In the genomic region with DNA sequence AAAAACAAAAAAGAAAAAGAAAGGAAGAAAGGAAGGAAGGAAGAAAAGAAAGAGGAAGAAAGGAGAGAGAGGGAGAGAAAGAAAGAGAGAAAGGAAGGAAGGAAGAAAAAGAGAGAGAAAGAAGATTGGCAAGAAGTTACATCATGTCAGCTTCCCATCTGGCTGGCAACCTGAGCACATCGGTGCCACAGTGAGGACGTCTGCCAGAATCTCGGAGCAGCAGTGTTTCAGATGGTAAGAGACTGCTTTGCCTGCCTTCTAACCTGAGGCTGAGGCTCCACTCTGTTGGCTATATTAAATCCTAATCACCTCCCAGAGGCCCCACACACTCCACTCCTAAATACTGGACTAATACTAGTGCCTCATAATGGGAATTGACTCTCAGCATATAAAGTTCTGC, we compare ENCODE assay signal across 27 mouse cellular contexts. TPM values are rescaled to one million over a fixed set of nuclear protein-coding genes. Genes with fewer than 3 reads are reported as not detected.
DNase-seq lines count a peak whose midpoint lies in the region; ATAC-seq and TF ChIP-seq lines count a peak whose summit lies in the region.
"Had no signal": no experiment of that assay in that cellular context is flagged by ENCODE, and none has a peak within 500 bp of the region (broad histone marks: within the 10 kb centered on the region; RNA-seq: fewer than 3 reads in every experiment).

No protein-coding gene starts in this region.

- no peak overlapping the region for H3K4me3 ChIP-seq in forebrain, embryonic 15.5 days
- no peak overlapping the region for H3K4me3 ChIP-seq in forebrain, embryonic 12.5 days (replicated peaks)
- no peak overlapping the region for H3K4me3 ChIP-seq in layer of hippocampus, adult 2 months
- H3K4me3 ChIP-seq: embryonic facial prominence, embryonic 13.5 days; hindbrain, embryonic 12.5 days; kidney, embryonic 15.5 days; limb, embryonic 13.5 days; lung, embryonic 15.5 days; midbrain, embryonic 10.5 days had no signal

- peak; percentile 69 to 72 for DNase-seq in cerebellum, postnatal 10 days
- DNase-seq in cerebellum, adult 9-10 months, result no peak
- no peak for DNase-seq in layer of hippocampus, adult 2 months (ENCODE audit: low spot score in 2 of 2)
- no peak for DNase-seq in layer of hippocampus, adult 9-10 months (ENCODE audit: low spot score)
- no peak for DNase-seq in right cerebral cortex, adult 2 months (ENCODE audit: low spot score in 2 of 2)
- DNase-seq: adrenal gland, postnatal 10 days; cerebellum, adult 18-20 months; gastrocnemius, postnatal 10 days; heart, postnatal 14 days; kidney, adult 18-20 months; kidney, postnatal 25 days; retina, postnatal 1 day; right cerebral cortex, postnatal 25 days; spleen, adult 18-20 months; thymus, postnatal 14 days had no signal

- no peaks in the 10 kb centered on the region for H3K9me3 ChIP-seq in forebrain, embryonic 15.5 days
- H3K9me3 ChIP-seq in forebrain, embryonic 12.5 days, result no peaks in the 10 kb centered on the region
- H3K9me3 ChIP-seq: embryonic facial prominence, embryonic 13.5 days; hindbrain, embryonic 12.5 days; kidney, embryonic 15.5 days; limb, embryonic 13.5 days; lung, embryonic 15.5 days; midbrain, embryonic 10.5 days had no signal

- H3K27me3 ChIP-seq in forebrain, embryonic 15.5 days, result no peaks in the 10 kb centered on the region
- H3K27me3 ChIP-seq in forebrain, embryonic 12.5 days, result no peaks in the 10 kb centered on the region
- H3K27me3 ChIP-seq: CH12.LX; embryonic facial prominence, embryonic 13.5 days; hindbrain, embryonic 12.5 days; kidney, embryonic 15.5 days; limb, embryonic 13.5 days; lung, embryonic 15.5 days had no signal

- peaks cover 18% of the 10 kb centered on the region for H3K4me1 ChIP-seq in forebrain, embryonic 15.5 days
- H3K4me1 ChIP-seq in forebrain, embryonic 12.5 days, result peaks cover 13% of the 10 kb centered on the region
- H3K4me1 ChIP-seq: kidney, embryonic 15.5 days; limb, embryonic 13.5 days; lung, embryonic 15.5 days had no signal

- no peak overlapping the region for H3K9ac ChIP-seq in forebrain, embryonic 15.5 days (replicated peaks)
- no peak overlapping the region for H3K9ac ChIP-seq in forebrain, embryonic 12.5 days
- H3K9ac ChIP-seq: embryonic facial prominence, embryonic 13.5 days; hindbrain, embryonic 12.5 days; kidney, embryonic 15.5 days; limb, embryonic 13.5 days; lung, embryonic 15.5 days had no signal

- H3K36me3 ChIP-seq in forebrain, embryonic 15.5 days, result peaks cover 2% of the 10 kb centered on the region
- peaks cover 11% of the 10 kb centered on the region; the same call in 1 of the 2 replicates for H3K36me3 ChIP-seq in forebrain, embryonic 12.5 days (replicated peaks)

- 35% methylated on average over 3 of the region's 3 CpGs for WGBS in forebrain, embryonic 15.5 days
- 78% methylated on average over 3 of the region's 3 CpGs for WGBS in forebrain, embryonic 12.5 days

- no peak; the same call in 1 of the 2 replicates for ATAC-seq in forebrain, embryonic 15.5 days (replicated peaks)
- ATAC-seq in forebrain, embryonic 12.5 days (ENCODE audit: low FRiP score), result no peak
- ATAC-seq: forebrain, embryonic 16.5 days; midbrain, embryonic 16.5 days had no signal

- TF ChIP-seq CTCF in layer of hippocampus, adult 2 months (conservative IDR thresholded peaks at IDR 0.05), result no peak

- H3K4me2 ChIP-seq in forebrain, embryonic 15.5 days (replicated peaks), result no peak overlapping the region
- H3K4me2 ChIP-seq in forebrain, embryonic 12.5 days, result no peak overlapping the region
- H3K4me2 ChIP-seq: embryonic facial prominence, embryonic 13.5 days; hindbrain, embryonic 12.5 days; kidney, embryonic 15.5 days; limb, embryonic 13.5 days; liver, embryonic 11.5 days; lung, embryonic 15.5 days had no signal

- H3K27ac ChIP-seq in forebrain, embryonic 15.5 days (replicated peaks), result peak overlapping the region; percentile 68
- no peak overlapping the region for H3K27ac ChIP-seq in forebrain, embryonic 12.5 days
- peak overlapping the region; percentile 11; the same call in 1 of the 2 replicates for H3K27ac ChIP-seq in layer of hippocampus, adult 2 months
- H3K27ac ChIP-seq: embryonic facial prominence, embryonic 13.5 days; hindbrain, embryonic 12.5 days; kidney, embryonic 15.5 days; limb, embryonic 13.5 days; lung, embryonic 15.5 days; midbrain, embryonic 10.5 days had no signal

RNA-seq across cellular contexts. Expression of gene Ypel1, which starts 15.6 kb away (rescaled TPM):
- polyA plus RNA-seq in forebrain, embryonic 15.5 days (2015; fragmentation: Nextera tagmentation; extraction: Ambion mirVana), result 181 and 183 TPM in 2 replicates
- polyA plus RNA-seq in forebrain, embryonic 12.5 days (2016; fragmentation: Nextera tagmentation; extraction: Ambion mirVana), result 119 and 121 TPM in 2 replicates
- 10 to 100 TPM; 35.0 to 38.0 TPM for total RNA-seq in layer of hippocampus, adult 2 months (2021)

RNA-seq across cellular contexts. Expression of gene Ppil2, which starts 57.2 kb away (rescaled TPM):
- polyA plus RNA-seq in forebrain, embryonic 15.5 days (2015; fragmentation: Nextera tagmentation; extraction: Ambion mirVana), result 161 and 162 TPM in 2 replicates
- 149 and 160 TPM in 2 replicates for polyA plus RNA-seq in forebrain, embryonic 12.5 days (2016; fragmentation: Nextera tagmentation; extraction: Ambion mirVana)
- 100 to 1,000 TPM in 1 of 2 experiments, 10 to 100 TPM in 1; 91.3 to 105 TPM for total RNA-seq in layer of hippocampus, adult 2 months (2021)

Comparison
In these comparisons a context has a peak if more than half of its experiments do, and no peak if none do; other contexts are left out.
1. DNase-seq: peak in cerebellum, postnatal 10 days (2 of 2); none in cerebellum, adult 9-10 months (single experiment), layer of hippocampus, adult 2 months (0 of 2), layer of hippocampus, adult 9-10 months (single experiment) and right cerebral cortex, adult 2 months (0 of 2).